Mouse (Mus musculus): ENCODE measurements around the gene Serpinf1. TPM values are rescaled to one million over a fixed set of nuclear protein-coding genes. Genes with fewer than 3 reads are reported as not detected.

Serpinf1 gene
- 27.8 and 32.4 TPM in 2 replicates for polyA plus RNA-seq (2014; fragmentation: Nextera tagmentation; extraction: Ambion mirVana)

- H3K4me1 ChIP-seq (ENCODE audit: control insufficient read depth in 2 of 2, insufficient read depth in 2 of 2, low read length in 2 of 2), result peaks cover 4 to 8% of the 10 kb centered on the region in 2 experiments; a peak in 1 of 4 replicates
- H3K4me3 ChIP-seq (ENCODE audit: control insufficient read depth in 1 of 2, insufficient read depth in 1 of 2, low read depth in 1 of 2, low read length in 2 of 2), result peak within 1 kb of the TSS; percentile 22 to 40
- no peaks in the 10 kb centered on the region for H3K9me3 ChIP-seq (ENCODE audit: control insufficient read depth, low read length)
- H3K27ac ChIP-seq (replicated peaks in 1 of 2; ENCODE audit: control insufficient read depth in 1 of 2, insufficient read depth in 1 of 2, low read depth in 2 of 2, low read length in 2 of 2), result no peak within 1 kb of the TSS
- no peaks in the 10 kb centered on the region for H3K36me3 ChIP-seq (ENCODE audit: control insufficient read depth, insufficient read depth, low read length)
- peak within 1 kb of the TSS; percentile 38 for H3K4me2 ChIP-seq (ENCODE audit: low read length)
- 46% methylated on average over 10 of the region's 10 CpGs for WGBS
- ATAC-seq (ENCODE audit: insufficient number of reproducible peaks, insufficient read depth, low FRiP score, low read depth), result no peak
- H3K9ac ChIP-seq (ENCODE audit: low read length), result peak within 1 kb of the TSS; percentile 54
- no peaks in the 10 kb centered on the region for H3K27me3 ChIP-seq (ENCODE audit: control insufficient read depth, insufficient read depth, low read length)
Observed at GRCm38 (mm10) chr11:75422013-75422792, at the start of gene Serpinf1. Serpinf1 (minus strand) TSS chr11:75422701.

- 74% methylated on average over 3 of the region's 3 CpGs for WGBS
- Histone ChIP-seq H3K27ac (replicated peaks in 1 of 2; ENCODE audit: control insufficient read depth in 1 of 2, insufficient read depth in 1 of 2, low read depth in 2 of 2, low read length in 2 of 2) (no peak overlapping the region), H3K9me3 (ENCODE audit: control insufficient read depth, low read length) (no peaks in the 10 kb centered on the region), H3K9ac (ENCODE audit: low read length) (no peak overlapping the region), H3K4me2 (ENCODE audit: low read length) (no peak overlapping the region), H3K27me3 (ENCODE audit: control insufficient read depth, insufficient read depth, low read length) (no peaks in the 10 kb centered on the region), H3K4me3 (ENCODE audit: control insufficient read depth in 1 of 2, insufficient read depth in 1 of 2, low read depth in 1 of 2, low read length in 2 of 2) (no peak overlapping the region), H3K4me1 (ENCODE audit: control insufficient read depth in 2 of 2, insufficient read depth in 2 of 2, low read length in 2 of 2) (peaks cover 12 to 14% of the 10 kb centered on the region in 2 experiments), H3K36me3 (ENCODE audit: control insufficient read depth, insufficient read depth, low read length) (peaks cover 9% of the 10 kb centered on the region)
- no peak for ATAC-seq (ENCODE audit: insufficient number of reproducible peaks, insufficient read depth, low FRiP score, low read depth)
Observed at GRCm38 (mm10) chr11:75470675-75471074, 48.2 kb upstream of the Serpinf1 start.

GRCm38 (mm10) chr11:75469261-75469660 lies 46.8 kb upstream of the Serpinf1 start:
- H3K27me3 ChIP-seq (ENCODE audit: control insufficient read depth, insufficient read depth, low read length), result no peaks in the 10 kb centered on the region
- 95% methylated on average over 4 of the region's 4 CpGs for WGBS

GRCm38 (mm10) chr11:75468410-75468809 lies 45.9 kb upstream of the Serpinf1 start:
- Histone ChIP-seq H3K9ac (ENCODE audit: low read length) (peak overlapping the region; percentile 77), H3K9me3 (ENCODE audit: control insufficient read depth, low read length) (no peaks in the 10 kb centered on the region), H3K4me2 (ENCODE audit: low read length) (peak overlapping the region; percentile 87), H3K27ac (replicated peaks in 1 of 2; ENCODE audit: control insufficient read depth in 1 of 2, insufficient read depth in 1 of 2, low read depth in 2 of 2, low read length in 2 of 2) (peak overlapping the region in 1 of 2 experiments; percentile 44; a peak in 1 of 4 replicates), H3K4me1 (ENCODE audit: control insufficient read depth in 2 of 2, insufficient read depth in 2 of 2, low read length in 2 of 2) (peaks cover 14 to 19% of the 10 kb centered on the region in 2 experiments), H3K36me3 (ENCODE audit: control insufficient read depth, insufficient read depth, low read length) (peaks cover 31% of the 10 kb centered on the region), H3K27me3 (ENCODE audit: control insufficient read depth, insufficient read depth, low read length) (no peaks in the 10 kb centered on the region), H3K4me3 (ENCODE audit: control insufficient read depth in 1 of 2, insufficient read depth in 1 of 2, low read depth in 1 of 2, low read length in 2 of 2) (peak overlapping the region; percentile 50 to 52)
- no peak for ATAC-seq (ENCODE audit: insufficient number of reproducible peaks, insufficient read depth, low FRiP score, low read depth)
- 56% methylated on average over 7 of the region's 7 CpGs for WGBS

More at GRCm38 (mm10) chr11:75469261-75469660, 46.8 kb upstream of the Serpinf1 start:
- Histone ChIP-seq H3K9me3 (ENCODE audit: control insufficient read depth, low read length) (no peaks in the 10 kb centered on the region), H3K27ac (replicated peaks in 1 of 2; ENCODE audit: control insufficient read depth in 1 of 2, insufficient read depth in 1 of 2, low read depth in 2 of 2, low read length in 2 of 2) (no peak overlapping the region), H3K4me1 (ENCODE audit: control insufficient read depth in 2 of 2, insufficient read depth in 2 of 2, low read length in 2 of 2) (peaks cover 12 to 14% of the 10 kb centered on the region in 2 experiments), H3K36me3 (ENCODE audit: control insufficient read depth, insufficient read depth, low read length) (peaks cover 23% of the 10 kb centered on the region), H3K4me2 (ENCODE audit: low read length) (no peak overlapping the region), H3K9ac (ENCODE audit: low read length) (no peak overlapping the region), H3K4me3 (ENCODE audit: control insufficient read depth in 1 of 2, insufficient read depth in 1 of 2, low read depth in 1 of 2, low read length in 2 of 2) (no peak overlapping the region)
- no peak for ATAC-seq (ENCODE audit: insufficient number of reproducible peaks, insufficient read depth, low FRiP score, low read depth)

GRCm38 (mm10) chr11:75467512-75468215 lies 45.2 kb upstream of the Serpinf1 start:
- H3K27me3 ChIP-seq (ENCODE audit: control insufficient read depth, insufficient read depth, low read length), result no peaks in the 10 kb centered on the region
- peak overlapping the region; percentile 50 to 52 for H3K4me3 ChIP-seq (ENCODE audit: control insufficient read depth in 1 of 2, insufficient read depth in 1 of 2, low read depth in 1 of 2, low read length in 2 of 2)
- peak overlapping the region; percentile 77 for H3K9ac ChIP-seq (ENCODE audit: low read length)
- peaks cover 31% of the 10 kb centered on the region for H3K36me3 ChIP-seq (ENCODE audit: control insufficient read depth, insufficient read depth, low read length)
- peak overlapping the region in 1 of 2 experiments; percentile 44; a peak in 2 of 4 replicates for H3K27ac ChIP-seq (replicated peaks in 1 of 2; ENCODE audit: control insufficient read depth in 1 of 2, insufficient read depth in 1 of 2, low read depth in 2 of 2, low read length in 2 of 2)
- peak; percentile 70 for ATAC-seq (ENCODE audit: insufficient number of reproducible peaks, insufficient read depth, low FRiP score, low read depth)
- peak overlapping the region; percentile 87 for H3K4me2 ChIP-seq (ENCODE audit: low read length)
- 9% methylated on average over 19 of the region's 19 CpGs for WGBS
- no peaks in the 10 kb centered on the region for H3K9me3 ChIP-seq (ENCODE audit: control insufficient read depth, low read length)
- peaks cover 19 to 27% of the 10 kb centered on the region in 2 experiments for H3K4me1 ChIP-seq (ENCODE audit: control insufficient read depth in 2 of 2, insufficient read depth in 2 of 2, low read length in 2 of 2)

- H3K27ac ChIP-seq (replicated peaks in 1 of 2; ENCODE audit: control insufficient read depth in 1 of 2, insufficient read depth in 1 of 2, low read depth in 2 of 2, low read length in 2 of 2), result no peak overlapping the region
- WGBS, result 96% methylated on average over 4 of the region's 4 CpGs
- no peaks in the 10 kb centered on the region for H3K9me3 ChIP-seq (ENCODE audit: control insufficient read depth, low read length)
- H3K4me1 ChIP-seq (ENCODE audit: control insufficient read depth in 2 of 2, insufficient read depth in 2 of 2, low read length in 2 of 2), result peaks cover 22 to 32% of the 10 kb centered on the region in 2 experiments
- no peak overlapping the region for H3K9ac ChIP-seq (ENCODE audit: low read length)
- H3K4me3 ChIP-seq (ENCODE audit: control insufficient read depth in 1 of 2, insufficient read depth in 1 of 2, low read depth in 1 of 2, low read length in 2 of 2), result no peak overlapping the region
- H3K36me3 ChIP-seq (ENCODE audit: control insufficient read depth, insufficient read depth, low read length), result peaks cover 31% of the 10 kb centered on the region
- ATAC-seq (ENCODE audit: insufficient number of reproducible peaks, insufficient read depth, low FRiP score, low read depth), result no peak
- no peaks in the 10 kb centered on the region for H3K27me3 ChIP-seq (ENCODE audit: control insufficient read depth, insufficient read depth, low read length)
- peak overlapping the region; percentile 87; the same call in 1 of the 2 replicates for H3K4me2 ChIP-seq (ENCODE audit: low read length)
Observed at GRCm38 (mm10) chr11:75466731-75467505, 44.4 kb upstream of the Serpinf1 start.

- WGBS, result 85% methylated on average over 6 of the region's 6 CpGs
- Histone ChIP-seq H3K27ac (replicated peaks in 1 of 2; ENCODE audit: control insufficient read depth in 1 of 2, insufficient read depth in 1 of 2, low read depth in 2 of 2, low read length in 2 of 2) (no peak overlapping the region), H3K4me2 (ENCODE audit: low read length) (no peak overlapping the region), H3K27me3 (ENCODE audit: control insufficient read depth, insufficient read depth, low read length) (no peaks in the 10 kb centered on the region), H3K36me3 (ENCODE audit: control insufficient read depth, insufficient read depth, low read length) (peaks cover 31% of the 10 kb centered on the region), H3K9ac (ENCODE audit: low read length) (no peak overlapping the region), H3K4me1 (ENCODE audit: control insufficient read depth in 2 of 2, insufficient read depth in 2 of 2, low read length in 2 of 2) (peaks cover 23 to 34% of the 10 kb centered on the region in 2 experiments), H3K4me3 (ENCODE audit: control insufficient read depth in 1 of 2, insufficient read depth in 1 of 2, low read depth in 1 of 2, low read length in 2 of 2) (no peak overlapping the region), H3K9me3 (ENCODE audit: control insufficient read depth, low read length) (no peaks in the 10 kb centered on the region)
- no peak for ATAC-seq (ENCODE audit: insufficient number of reproducible peaks, insufficient read depth, low FRiP score, low read depth)
Observed at GRCm38 (mm10) chr11:75465051-75465450, 42.5 kb upstream of the Serpinf1 start.
